Mouse (Mus musculus) thymus, adult 2 months (tissue): ENCODE results near the gene Lmf1. TPM values are rescaled to one million over a fixed set of nuclear protein-coding genes. Genes with fewer than 3 reads are reported as not detected.

Experiments used
- DNase-seq: peaks from one replicate; pipeline ENCODE4 v3.0.0; 2021
- H3K27ac ChIP-seq: fragments of 200-500 bp; 2 replicates; pipeline ENCODE4 v1.5.1; 2012; ENCODE audit warnings: low read length, control low read depth; ENCODE audit not compliant: control insufficient read depth, insufficient read depth
- H3K27me3 ChIP-seq: fragments of 200-500 bp; 2 replicates; pipeline ENCODE4 v1.6.1; 2012; ENCODE audit warnings: mild to moderate bottlenecking, low read length, moderate library complexity, mixed read lengths; ENCODE audit not compliant: control insufficient read depth, insufficient read depth
- H3K36me3 ChIP-seq: fragments of 200-500 bp; 2 replicates; pipeline ENCODE4 v1.6.1; 2012; ENCODE audit warnings: mild to moderate bottlenecking, low read length, moderate library complexity; ENCODE audit not compliant: control insufficient read depth, insufficient read depth
- H3K4me1 ChIP-seq: fragments of 200-500 bp; replicated peaks from 2 replicates; pipeline ENCODE4 v1.6.1; 2012; ENCODE audit warnings: low read length; ENCODE audit not compliant: control insufficient read depth, insufficient read depth
- H3K4me3 ChIP-seq: fragments of 200-500 bp; 2 replicates; pipeline ENCODE4 v1.5.1; 2012; ENCODE audit warnings: mild to moderate bottlenecking, low read length, control low read depth, moderate library complexity; ENCODE audit not compliant: control insufficient read depth, insufficient read depth
- CTCF ChIP-seq: fragments of 200-500 bp; IDR thresholded peaks from 2 replicates; pipeline ENCODE4 v1.5.1; 2012; ENCODE audit warnings: mild to moderate bottlenecking, control low read depth, low read length, moderate library complexity, borderline replicate concordance; ENCODE audit not compliant: control insufficient read depth, poor library complexity, insufficient read depth; ENCODE audit errors: extremely low read depth
- POLR2A ChIP-seq: fragments of 200-500 bp; IDR thresholded peaks from 2 replicates; pipeline ENCODE4 v1.6.1; 2012; ENCODE audit warnings: mild to moderate bottlenecking, low read length, control low read depth, moderate library complexity; ENCODE audit not compliant: control insufficient read depth, poor library complexity, insufficient read depth; ENCODE audit errors: extremely low read depth
- WGBS: fragments of 180-500 bp; shearing (Covaris S2); methylation state at CpG from one replicate; pipeline ENCODE4 v1.1.7; 2018; 5-methylcytosine and 5-hydroxymethylcytosine counted together
- polyA plus RNA-seq: library from polyadenylated mRNA; depleted of rRNA; stranded (reverse); fragments of >200 nt; gene quantifications from 2 replicates; pipeline ENCODE4 v1.2.3, GENCODE M21; 2012

Lmf1 gene
- polyA plus RNA-seq, 1 experiment, result 25.2 TPM

- Histone ChIP-seq H3K36me3 (no peaks in the 10 kb centered on the region), H3K27ac (no peak overlapping the region), H3K4me1 (no peaks in the 10 kb centered on the region), H3K27me3 (no peaks in the 10 kb centered on the region), H3K4me3 (no peak overlapping the region)
- no peak for DNase-seq
- 98% methylated on average over 7 of the region's 7 CpGs for WGBS
- TF ChIP-seq POLR2A, result no peak
- TF ChIP-seq CTCF, result no peak
Measured at GRCm38 (mm10) chr17:25637986-25638385, 59.1 kb downstream of the Lmf1 start.

- no peak overlapping the region for H3K27ac ChIP-seq
- H3K27me3 ChIP-seq, result no peaks in the 10 kb centered on the region
- TF ChIP-seq POLR2A (no peak), CTCF (no peak)
- no peaks in the 10 kb centered on the region for H3K36me3 ChIP-seq
- 96% methylated on average over 4 of the region's 4 CpGs for WGBS
- DNase-seq, result no peak
- H3K4me1 ChIP-seq, result no peaks in the 10 kb centered on the region
- no peak overlapping the region for H3K4me3 ChIP-seq
Measured at GRCm38 (mm10) chr17:25638442-25638841, 59.6 kb downstream of the Lmf1 start.

GRCm38 (mm10) chr17:25640956-25641355 lies 62.1 kb downstream of the Lmf1 start:
- no peaks in the 10 kb centered on the region for H3K27me3 ChIP-seq
- TF ChIP-seq POLR2A, result no peak
- TF ChIP-seq CTCF, result no peak
- 92% methylated on average over 4 of the region's 4 CpGs for WGBS
- no peak overlapping the region for H3K4me3 ChIP-seq
- H3K36me3 ChIP-seq, result no peaks in the 10 kb centered on the region
- no peaks in the 10 kb centered on the region for H3K4me1 ChIP-seq
- no peak for DNase-seq
- H3K27ac ChIP-seq, result no peak overlapping the region

GRCm38 (mm10) chr17:25642032-25642431 lies 63.1 kb downstream of the Lmf1 start:
- no peaks in the 10 kb centered on the region for H3K36me3 ChIP-seq
- TF ChIP-seq CTCF (no peak), POLR2A (no peak)
- no peaks in the 10 kb centered on the region for H3K27me3 ChIP-seq
- H3K4me3 ChIP-seq, result no peak overlapping the region
- no peaks in the 10 kb centered on the region for H3K4me1 ChIP-seq
- 92% methylated on average over 8 of the region's 8 CpGs for WGBS
- no peak overlapping the region for H3K27ac ChIP-seq
- no peak for DNase-seq

- H3K4me1 ChIP-seq, result no peaks in the 10 kb centered on the region
- TF ChIP-seq POLR2A (no peak), CTCF (no peak)
- no peak for DNase-seq
- H3K36me3 ChIP-seq, result no peaks in the 10 kb centered on the region
- no peak overlapping the region for H3K4me3 ChIP-seq
- no peaks in the 10 kb centered on the region for H3K27me3 ChIP-seq
- 96% methylated on average over 13 of the region's 13 CpGs for WGBS
- H3K27ac ChIP-seq, result no peak overlapping the region
Measured at GRCm38 (mm10) chr17:25643517-25644294, 64.8 kb downstream of the Lmf1 start.

- no peak overlapping the region for H3K4me3 ChIP-seq
- no peak overlapping the region for H3K27ac ChIP-seq
- no peaks in the 10 kb centered on the region for H3K36me3 ChIP-seq
- H3K4me1 ChIP-seq, result no peaks in the 10 kb centered on the region
- 97% methylated on average over 3 of the region's 3 CpGs for WGBS
- DNase-seq, result no peak
- TF ChIP-seq POLR2A (no peak), CTCF (no peak)
- H3K27me3 ChIP-seq, result no peaks in the 10 kb centered on the region
Measured at GRCm38 (mm10) chr17:25644761-25645160, 65.9 kb downstream of the Lmf1 start.
